Mouse (Mus musculus) cerebellum, adult 2 months (tissue): ENCODE results near the gene Fan1.

Experiments used
- CTCF ChIP-seq: fragments of 200-500 bp; IDR thresholded peaks from 2 replicates; pipeline ENCODE4 v1.5.1; 2011; ENCODE audit warnings: low read depth, mild to moderate bottlenecking, control low read depth, low read length, moderate library complexity, borderline replicate concordance; ENCODE audit not compliant: insufficient read depth
- POLR2A ChIP-seq: fragments of 200-500 bp; IDR thresholded peaks from 2 replicates; pipeline ENCODE4 v1.6.1; 2011; ENCODE audit warnings: low read length, control low read depth, borderline replicate concordance; ENCODE audit not compliant: insufficient read depth

GRCm38 (mm10) chr7:64365863-64366262, 8.0 kb downstream of the Fan1 start:
- TF ChIP-seq POLR2A (no peak), CTCF (no peak)
